Mouse (Mus musculus) cerebral cortex, adult 2 months (tissue): ENCODE results near the gene Wnt3.

Source experiments
- WGBS: fragments of 180-500 bp; shearing (Covaris S2); methylation state at CpG from one replicate; pipeline ENCODE4 v1.1.7; 2018; 5-methylcytosine and 5-hydroxymethylcytosine counted together

Gene Wnt3

DNA sequence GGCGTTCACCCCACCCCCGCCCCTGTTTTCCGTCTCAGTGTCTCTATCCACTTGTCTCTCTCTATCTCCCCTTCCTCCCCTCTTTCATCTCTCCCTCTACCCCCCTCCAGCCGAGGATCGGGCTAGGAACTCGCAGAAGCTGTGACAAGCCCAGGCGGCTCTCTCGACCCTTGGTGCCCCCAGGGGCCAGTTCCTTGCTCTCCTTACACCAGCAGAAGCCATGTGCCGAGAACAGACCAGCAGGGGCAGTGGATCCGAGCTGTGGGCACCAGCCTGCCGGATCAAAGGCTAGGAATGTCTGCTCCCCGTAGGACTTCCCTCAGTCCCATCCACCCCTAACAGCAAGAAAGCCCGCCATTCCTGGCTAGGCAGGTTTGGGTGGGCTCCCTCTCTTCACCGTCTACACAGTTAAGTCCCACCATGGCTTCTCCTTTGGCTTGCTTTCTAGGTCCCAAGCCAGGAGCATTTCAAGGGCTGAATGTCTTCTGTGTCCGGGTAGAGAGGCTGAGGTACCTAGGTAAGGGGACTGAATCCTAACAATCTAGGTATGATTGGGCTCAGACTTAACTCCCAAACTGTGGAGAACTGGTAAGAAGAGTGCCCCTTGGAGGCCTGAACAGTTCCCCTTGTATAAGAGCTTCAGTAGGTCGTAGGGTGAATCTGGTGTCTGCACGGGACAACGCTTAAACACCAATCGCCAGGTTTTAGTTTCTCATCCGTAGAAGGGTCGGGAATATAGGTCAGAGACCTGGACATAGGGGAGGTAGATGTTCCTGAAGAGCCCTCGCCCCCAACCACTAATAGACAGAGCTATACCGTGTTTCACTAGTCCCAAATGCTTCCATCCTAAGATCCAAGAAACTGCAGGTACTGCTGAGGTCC, 1.2 kb upstream of the Wnt3 start:
- WGBS: 9% methylated on average over 23 of the region's 23 CpGs

DNA sequence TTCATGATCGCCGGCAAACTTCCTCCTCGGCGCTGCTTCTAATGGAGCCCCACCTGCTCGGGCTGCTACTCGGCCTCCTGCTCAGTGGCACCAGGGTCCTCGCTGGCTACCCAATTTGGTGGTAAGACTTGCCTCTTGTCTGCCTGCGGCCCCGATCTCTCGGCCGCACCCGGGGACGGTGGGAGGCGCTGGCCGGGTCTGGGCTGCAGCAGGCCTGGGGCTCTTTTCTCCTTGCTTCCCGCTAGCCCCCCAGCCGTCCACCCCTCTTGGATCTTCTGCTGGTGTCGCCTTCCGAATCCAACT, 229 bp downstream of the Wnt3 start:
- WGBS: 10% methylated on average over 19 of the region's 19 CpGs

DNA sequence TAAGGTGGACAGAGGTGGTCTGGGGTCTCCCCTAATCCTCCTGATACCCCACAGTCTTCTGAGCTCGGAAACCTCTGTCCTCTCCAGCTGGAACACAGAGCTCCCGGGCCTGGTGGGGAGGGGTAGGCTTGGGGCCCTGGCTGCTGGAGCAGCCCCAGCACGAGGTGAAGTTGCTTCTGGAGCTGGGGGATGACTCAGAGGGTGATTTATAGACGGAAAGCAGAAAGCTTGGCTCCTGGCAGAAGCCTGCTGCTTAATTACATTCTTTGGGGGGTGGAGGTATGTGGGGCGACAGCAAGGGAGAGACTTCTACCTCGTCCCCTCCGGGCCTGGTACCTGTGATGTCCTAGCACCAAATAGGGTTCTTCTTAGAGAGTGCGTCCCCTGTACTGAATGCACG, 6.2 kb downstream of the Wnt3 start:
- 54% methylated on average over 9 of the region's 9 CpGs for WGBS

DNA sequence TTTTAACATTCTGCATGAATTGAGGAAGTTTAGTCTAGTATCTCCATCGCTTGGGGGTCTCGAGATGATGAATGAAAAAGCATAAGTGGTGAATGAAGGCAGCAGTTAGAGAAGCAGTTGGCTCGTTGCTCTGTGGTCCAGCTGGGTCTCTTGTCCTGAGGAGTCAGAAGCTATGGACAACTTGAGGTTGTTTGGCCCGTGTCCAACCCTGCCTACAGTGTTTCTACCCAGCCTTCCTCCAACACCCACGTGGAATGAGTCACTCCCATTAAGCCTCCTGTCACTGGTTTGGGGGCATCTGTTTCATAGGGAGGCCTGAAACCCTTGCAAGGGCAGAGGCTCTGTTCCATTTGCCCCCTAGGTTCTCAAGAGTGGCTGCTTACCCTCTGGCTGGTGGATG, 16.0 kb downstream of the Wnt3 start:
- WGBS: 55% methylated on average over 5 of the region's 5 CpGs

DNA sequence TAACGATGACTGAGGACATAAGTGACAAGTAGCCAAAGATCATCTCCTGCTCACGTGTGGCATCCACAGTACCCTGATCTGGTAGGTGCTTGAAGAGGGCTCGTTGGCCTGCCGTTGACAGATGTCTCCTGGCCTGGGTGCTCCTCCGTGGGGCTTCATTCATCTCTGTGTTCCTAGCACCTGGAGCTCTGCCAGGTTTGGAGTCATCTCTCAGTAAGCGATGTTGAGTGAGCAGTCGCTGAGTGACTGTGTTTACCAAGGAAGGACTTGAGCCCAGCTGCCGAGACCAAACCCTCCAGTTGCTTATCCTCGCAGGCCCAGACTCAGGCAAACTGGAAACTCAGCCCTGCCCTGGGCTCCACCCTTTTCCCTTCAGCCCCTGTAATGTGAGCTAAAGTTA, 27.2 kb downstream of the Wnt3 start:
- WGBS: 60% methylated on average over 9 of the region's 9 CpGs

DNA sequence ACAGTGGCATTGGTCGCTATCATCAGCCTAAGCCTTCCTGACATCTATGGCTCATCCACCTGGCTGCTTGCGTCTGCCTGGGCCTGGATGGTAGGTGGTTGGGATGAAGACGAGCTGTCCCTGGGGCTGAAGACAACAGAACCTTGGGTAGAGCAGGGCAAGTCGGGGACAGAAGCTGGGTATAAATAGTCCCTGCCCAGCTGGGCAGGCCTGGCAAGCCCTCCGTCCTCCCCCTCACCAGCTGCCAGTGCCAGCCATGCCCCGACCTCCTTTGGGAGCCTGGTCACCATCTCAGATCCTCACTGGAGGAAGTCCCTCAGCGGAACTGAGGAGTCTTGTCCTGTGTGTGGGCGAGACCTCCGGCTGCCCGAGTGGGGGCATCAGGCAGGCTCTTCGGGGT, 30.2 kb downstream of the Wnt3 start:
- 65% methylated on average over 11 of the region's 11 CpGs for WGBS

DNA sequence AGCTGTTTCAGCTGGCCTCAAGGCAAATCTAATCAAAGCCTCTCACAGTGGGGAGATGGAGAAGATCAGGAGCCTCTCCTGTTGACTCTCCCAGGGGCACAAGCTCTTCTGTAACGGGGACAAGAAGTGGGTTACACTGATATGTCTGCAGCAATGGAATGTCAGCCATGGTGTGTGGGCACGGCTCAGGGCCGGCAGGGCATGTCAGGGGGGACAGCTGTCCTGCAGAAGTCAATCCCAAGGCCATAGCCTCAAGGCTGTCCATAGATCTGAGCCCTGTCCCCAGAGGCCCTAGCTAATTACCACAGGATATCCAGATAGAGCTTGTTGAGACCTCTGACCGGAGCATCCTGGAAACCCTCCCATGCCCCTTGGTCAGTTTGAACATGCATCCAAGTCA, 30.9 kb downstream of the Wnt3 start:
- WGBS: 85% methylated on average over 4 of the region's 4 CpGs

DNA sequence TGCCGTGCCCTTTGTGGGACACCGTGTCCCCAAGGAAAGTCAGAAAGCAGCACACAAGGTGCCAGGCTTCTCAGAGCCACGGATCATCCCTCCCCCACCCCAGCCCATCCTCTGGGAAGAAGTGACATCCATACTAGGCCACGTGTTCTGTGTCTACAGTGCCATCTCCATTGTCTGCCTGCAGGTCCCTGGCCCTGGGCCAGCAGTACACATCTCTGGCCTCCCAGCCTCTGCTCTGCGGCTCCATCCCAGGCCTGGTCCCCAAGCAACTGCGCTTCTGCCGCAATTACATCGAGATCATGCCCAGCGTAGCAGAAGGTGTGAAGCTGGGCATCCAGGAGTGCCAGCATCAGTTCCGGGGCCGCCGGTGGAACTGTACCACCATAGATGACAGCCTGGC, 34.0 kb downstream of the Wnt3 start:
- WGBS: 51% methylated on average over 12 of the region's 12 CpGs

DNA sequence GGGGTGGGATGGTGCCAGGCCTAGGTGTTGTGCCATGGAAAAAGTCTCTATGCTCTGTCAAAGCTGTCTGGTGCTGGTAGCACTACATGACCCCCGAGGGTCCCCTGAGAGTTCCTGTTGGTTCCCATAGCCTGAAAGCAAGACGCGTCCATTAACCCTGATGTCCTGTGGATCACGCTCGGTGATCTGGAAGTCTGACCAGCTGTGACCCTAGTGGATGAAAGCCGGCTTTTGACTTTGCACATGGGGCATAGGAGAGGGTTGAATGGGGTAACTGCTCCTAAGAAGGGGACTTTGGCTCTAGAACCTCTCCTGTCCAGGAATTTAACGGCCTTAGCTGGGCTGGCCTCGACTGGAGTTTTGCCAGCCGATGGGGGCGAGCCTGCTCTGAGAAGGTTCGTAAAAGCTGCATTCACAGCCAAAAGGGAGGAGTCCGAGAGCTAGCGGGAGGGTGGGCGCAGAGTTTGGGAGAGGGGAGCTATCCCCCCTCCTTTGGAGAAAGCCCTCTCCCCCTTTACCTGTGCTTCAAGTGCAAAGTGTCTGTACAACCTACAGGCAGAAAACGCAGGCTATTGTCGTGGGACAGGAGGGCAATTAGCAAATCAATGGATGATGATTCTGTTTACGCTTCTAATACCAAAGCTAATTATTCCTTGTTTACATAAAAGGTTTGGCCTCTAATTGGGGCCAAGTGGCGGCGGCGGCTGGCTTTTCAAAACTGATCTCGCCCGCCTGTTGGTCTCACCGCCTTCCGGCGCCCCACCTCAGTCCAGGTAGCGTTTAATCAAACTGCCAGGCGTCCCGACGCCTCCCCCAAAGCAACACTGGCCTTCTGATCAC, 35.0 kb downstream of the Wnt3 start:
- WGBS: 28% methylated on average over 29 of the region's 29 CpGs

DNA sequence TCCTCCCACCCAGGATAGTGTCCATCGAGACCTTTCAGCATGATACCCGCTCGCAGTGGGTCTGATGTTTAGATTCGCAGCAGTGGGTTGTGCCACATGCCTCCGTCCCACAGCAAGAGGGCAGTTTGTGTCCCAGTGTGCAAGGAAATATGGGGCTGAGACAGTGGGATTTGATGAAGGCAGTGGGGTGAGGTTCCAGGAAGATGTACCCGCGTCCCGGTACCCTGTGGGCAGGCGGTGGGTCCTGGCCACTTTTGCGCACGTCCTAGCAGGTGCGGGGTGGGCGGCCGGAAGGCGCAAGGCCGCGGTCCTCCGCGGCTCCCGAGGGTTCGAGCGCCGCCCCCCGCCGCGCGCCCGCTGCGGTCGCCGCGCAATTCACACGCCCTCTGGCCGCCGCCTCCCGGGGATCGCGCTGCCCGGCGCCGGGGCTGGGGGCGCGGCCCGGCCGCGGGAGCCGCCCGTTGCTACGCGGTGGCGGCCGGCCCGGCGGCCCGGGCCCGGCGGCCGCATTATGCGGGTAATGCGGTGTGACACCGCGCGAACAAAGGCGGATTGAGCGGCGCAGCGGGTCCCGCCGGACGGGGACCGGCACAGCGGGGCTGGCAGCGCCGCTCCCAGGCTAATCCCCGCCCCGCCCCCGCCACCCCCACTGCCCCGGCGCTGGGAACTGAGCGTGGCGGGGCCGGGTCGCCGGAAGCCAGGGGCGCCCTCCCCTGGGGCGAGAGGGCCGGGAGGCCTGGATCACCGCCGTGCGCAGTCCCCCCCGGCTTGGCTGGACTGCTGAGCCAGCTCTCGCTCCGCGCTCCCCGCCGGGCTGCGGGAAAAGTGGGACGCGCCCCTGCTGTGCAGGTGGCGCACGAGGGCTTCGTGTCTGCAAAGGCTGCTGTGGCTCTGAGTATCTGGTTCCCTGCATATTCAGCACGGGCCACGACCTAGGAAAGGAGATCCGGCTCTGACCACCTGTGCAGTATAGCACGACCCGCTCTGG, 36.0 kb downstream of the Wnt3 start:
- WGBS: 2% methylated on average over 96 of the region's 107 CpGs

DNA sequence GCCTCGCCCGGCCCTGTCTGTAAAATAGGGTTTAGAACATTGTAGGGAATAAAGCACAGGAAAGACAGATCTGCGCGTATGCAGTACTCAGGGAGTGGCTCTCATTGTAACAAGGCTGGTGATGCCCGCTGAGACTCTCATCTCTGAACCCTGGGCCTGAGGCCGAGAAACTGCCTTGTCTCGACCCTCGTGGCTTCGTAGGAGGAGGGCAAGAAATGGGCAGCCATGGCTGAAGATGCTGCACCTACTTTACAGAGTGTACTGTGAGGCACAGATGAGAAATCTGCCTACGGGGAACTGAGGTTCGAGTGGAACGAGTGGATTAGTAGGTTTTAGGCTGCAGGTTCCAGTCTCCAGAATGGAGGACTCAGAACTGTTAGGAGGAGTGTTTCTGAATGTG, 36.7 kb downstream of the Wnt3 start:
- WGBS: 40% methylated on average over 12 of the region's 12 CpGs

DNA sequence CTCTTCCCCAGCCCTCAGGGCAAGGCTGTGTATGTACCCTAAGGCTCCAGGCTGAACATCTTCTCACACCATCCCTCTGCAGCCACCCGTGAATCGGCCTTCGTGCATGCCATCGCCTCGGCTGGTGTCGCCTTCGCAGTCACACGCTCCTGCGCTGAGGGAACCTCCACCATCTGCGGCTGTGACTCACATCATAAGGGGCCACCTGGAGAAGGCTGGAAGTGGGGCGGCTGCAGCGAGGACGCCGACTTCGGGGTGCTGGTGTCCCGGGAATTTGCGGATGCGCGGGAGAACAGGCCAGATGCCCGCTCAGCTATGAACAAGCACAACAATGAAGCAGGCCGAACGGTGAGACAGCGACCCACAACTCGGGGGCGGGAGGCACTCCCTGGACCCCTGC, 37.3 kb downstream of the Wnt3 start:
- 65% methylated on average over 25 of the region's 25 CpGs for WGBS

DNA sequence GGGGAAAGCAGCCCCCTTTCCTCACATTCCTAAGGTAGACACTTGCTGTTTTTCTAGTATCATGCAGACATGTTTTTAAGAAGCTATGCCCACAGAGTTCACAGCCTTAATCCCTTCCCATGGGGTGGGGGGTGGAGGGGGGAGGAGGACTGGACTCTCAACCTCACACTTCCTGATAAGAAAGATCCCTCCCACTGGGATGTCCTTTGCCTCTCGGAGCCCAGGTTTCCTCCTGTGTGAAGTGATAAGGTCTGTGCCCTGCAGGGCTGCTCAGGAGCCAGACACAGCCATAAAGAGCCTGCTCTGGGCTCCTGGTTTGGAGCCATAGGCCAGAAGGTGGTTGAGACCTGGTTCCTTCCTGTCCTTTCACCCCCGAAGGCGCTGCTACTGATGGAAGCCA, 40.9 kb downstream of the Wnt3 start:
- 73% methylated on average over 3 of the region's 3 CpGs for WGBS

DNA sequence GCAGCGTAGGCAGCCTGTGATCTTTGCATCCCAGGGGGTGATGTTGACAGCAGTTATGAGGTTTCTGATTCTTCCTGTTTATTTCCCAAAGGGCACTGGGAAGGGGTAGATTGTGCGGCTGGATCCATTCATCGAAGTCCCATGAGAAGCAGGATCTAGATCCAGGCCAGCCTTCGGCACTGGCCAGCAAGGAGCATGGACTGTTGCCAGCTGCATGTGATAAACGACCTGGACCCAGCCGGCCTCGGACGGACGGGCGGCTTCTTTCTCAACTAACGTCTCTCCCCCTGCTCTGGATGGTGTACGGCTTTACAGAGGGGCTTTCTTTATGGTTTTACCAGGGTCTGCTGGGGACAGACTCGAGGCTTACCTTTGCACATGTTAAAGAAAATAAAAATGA, 42.0 kb downstream of the Wnt3 start:
- WGBS: 64% methylated on average over 13 of the region's 13 CpGs

DNA sequence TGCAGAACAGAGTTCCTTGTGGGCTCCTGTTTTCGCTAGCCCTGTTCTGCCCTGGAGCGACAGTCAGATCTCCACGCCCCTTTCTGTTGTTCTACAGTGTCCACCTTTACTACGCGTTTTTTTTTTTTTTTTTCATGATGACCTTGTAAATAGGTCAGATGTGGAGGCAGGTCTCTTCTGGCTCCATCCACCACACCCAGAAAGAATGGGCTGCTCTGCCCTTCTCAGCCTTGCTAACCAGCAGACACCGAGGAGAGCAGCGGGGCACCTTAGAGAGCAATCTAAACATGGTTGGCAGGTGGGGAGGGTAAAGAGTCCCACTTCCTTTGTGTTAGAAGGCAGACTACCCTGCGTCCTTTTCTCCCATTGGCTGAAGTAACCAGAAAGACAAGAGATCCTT, 42.8 kb downstream of the Wnt3 start:
- WGBS: 94% methylated on average over 8 of the region's 8 CpGs

DNA sequence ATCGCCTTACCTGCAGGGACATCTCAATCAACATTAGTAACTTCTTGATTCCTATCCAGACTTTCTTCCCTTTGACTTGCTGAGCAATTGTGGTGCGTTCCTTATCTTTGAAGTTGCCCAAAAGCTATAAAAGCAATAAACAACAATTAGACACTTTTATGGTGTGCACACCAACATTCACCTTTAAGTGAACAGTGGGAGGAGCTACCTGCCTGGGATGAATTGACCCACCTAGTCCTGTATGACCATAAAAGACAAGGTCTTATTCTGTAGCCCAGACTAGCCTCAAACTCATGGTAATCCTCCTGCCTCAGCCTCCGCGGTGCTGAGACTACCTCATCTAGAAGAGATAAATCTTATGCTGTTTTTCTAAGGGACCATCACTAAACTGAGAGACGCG, 53.3 kb downstream of the Wnt3 start:
- 96% methylated on average over 6 of the region's 6 CpGs for WGBS

DNA sequence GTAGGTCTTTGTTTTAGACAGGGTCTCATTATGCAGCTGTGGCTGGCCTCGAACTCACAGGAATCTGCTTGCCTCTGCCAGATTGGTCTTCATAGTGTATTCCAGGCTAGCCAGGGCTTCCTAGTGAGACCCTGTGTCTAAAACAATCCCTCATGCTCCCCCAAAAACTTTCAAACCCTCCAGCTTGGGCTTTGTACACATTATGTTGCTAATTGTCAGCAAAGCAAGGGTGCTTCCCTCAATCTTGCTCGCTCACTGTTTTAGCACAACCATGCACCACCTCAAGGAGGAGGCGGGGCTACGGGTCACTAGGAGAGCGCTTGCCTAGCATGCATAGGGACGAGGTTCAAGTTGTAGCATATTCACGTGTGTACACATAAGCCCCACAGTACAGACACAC, 54.9 kb downstream of the Wnt3 start:
- 87% methylated on average over 7 of the region's 7 CpGs for WGBS

DNA sequence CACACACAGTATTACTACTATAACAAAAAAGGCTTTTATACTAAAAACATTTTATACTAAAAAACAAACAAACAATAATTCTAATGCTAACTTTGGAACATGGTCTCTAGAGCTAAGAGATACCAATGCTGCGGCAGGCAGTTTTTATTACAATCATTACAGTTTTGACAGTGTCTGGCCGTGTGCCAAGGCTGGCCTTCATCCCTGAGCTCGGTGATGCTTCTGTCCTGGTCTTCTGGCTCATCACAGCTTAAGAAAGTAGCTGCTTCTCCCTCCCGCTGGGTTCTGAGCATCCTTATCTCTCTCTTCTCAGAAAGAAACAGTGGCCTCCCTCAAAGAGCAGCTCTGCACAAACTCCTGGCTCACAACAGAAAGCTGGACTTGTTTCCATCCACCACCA, 56.0 kb downstream of the Wnt3 start:
- 64% methylated on average over 4 of the region's 4 CpGs for WGBS

DNA sequence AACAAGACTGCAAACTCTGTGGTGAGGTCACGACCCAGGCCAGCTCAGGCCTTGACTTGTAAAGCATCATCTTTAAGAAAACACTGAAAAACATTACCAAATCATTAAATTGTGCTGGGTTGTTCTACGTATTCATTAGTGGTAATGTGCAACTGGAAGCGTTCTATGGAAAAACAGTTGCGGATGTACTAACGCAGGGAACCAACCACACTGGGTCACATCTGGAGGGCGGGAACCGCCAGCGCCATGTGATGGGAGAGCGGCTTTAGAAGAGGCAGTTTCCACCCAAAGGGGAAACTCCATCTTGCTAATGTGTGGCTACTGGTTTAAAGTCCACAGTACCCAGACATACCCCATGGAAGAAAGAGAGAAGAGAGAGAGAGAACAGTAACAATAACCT, 56.5 kb downstream of the Wnt3 start:
- WGBS: 96% methylated on average over 9 of the region's 9 CpGs

DNA sequence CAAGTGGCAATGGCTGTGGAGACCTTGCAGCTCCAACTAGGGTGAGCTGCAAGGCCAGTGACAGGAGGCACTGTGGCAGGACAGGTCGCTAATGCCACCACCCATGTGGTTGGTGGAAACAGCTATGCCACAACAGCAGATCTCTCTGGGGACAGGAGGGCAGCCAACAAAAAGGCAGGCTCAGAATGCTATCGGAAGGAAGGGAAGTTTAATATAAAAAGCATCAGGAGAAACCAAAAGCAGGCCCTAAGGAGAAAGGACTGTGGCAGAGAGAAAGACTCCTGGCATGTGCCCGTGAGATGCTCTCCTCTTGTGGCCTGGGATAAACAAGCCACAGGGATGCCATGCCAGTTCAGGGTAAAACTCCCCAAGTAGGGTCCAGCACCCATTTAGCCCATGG, 57.8 kb downstream of the Wnt3 start:
- 79% methylated on average over 3 of the region's 3 CpGs for WGBS

DNA sequence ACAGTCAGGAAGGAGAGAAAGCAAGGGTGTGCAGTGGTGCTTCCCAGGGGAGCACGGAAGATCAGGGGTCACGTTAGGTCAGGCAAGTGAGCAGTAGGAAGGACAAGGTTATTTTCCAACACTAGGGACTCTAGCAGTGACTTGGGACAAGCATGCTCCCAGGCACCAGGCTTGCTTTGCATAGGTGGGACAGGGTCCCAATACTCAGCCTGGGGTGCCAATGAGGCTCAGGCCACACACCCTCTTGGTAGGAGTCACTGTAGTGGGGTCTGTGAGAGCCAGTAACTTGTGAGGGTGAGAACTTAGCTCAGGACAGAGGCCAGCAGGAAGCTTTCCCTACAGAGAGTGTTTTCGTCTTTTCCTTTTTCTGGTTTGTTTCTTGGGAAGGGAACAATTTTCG, 58.4 kb downstream of the Wnt3 start:
- 84% methylated on average over 4 of the region's 4 CpGs for WGBS

DNA sequence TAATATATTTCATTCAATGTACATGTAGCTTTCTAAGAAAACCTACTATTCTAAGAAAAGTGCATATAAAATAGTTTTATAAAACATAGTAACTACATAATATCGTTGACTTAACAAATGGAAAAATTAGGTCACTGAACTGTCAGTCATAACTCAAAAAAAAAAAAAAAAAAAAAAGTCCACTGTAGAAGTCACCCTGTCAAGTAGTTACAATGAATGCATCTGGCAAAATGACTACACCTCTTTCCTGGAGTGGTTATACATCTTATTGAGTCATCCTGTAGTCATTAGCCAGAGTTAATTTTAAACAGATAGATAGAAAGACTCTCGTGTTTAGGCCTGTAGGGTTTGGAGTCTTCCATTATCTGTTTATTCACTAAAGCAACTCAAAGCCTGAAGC, 65.0 kb downstream of the Wnt3 start:
- WGBS: 78% methylated on average over 2 of the region's 2 CpGs
